Mouse (Mus musculus) embryonic facial prominence, embryonic 13.5 days (tissue): ENCODE measurements around the gene Rab23. TPM values are rescaled to one million over a fixed set of nuclear protein-coding genes. Genes with fewer than 3 reads are reported as not detected.

ENCODE experiments used
- ATAC-seq: fragments of 200-750 bp; cut with Nextera tagmentation; 2 replicates; pipeline ENCODE4 v1.8.0; 2017; ENCODE audit warnings: low read depth; ENCODE audit not compliant: insufficient number of reproducible peaks, insufficient read depth, low FRiP score, low TSS enrichment
- H3K27ac ChIP-seq: fragments of 300-500 bp; sonication (generic); 2 replicates; pipeline ENCODE4 v1.5.1; 2015; ENCODE audit warnings: moderate library complexity, mild to moderate bottlenecking, inconsistent platforms
- H3K27me3 ChIP-seq: fragments of 300-500 bp; sonication (generic); 2 replicates; pipeline ENCODE4 v1.6.1; 2015; ENCODE audit warnings: mild to moderate bottlenecking, inconsistent platforms
- H3K36me3 ChIP-seq: fragments of 300-500 bp; sonication (generic); 2 replicates; pipeline ENCODE4 v1.6.1; 2015; ENCODE audit warnings: mild to moderate bottlenecking, inconsistent platforms
- H3K4me1 ChIP-seq: fragments of 300-500 bp; sonication (generic); 2 replicates; pipeline ENCODE4 v1.6.1; 2015; ENCODE audit warnings: inconsistent platforms
- H3K4me2 ChIP-seq: fragments of 300-500 bp; sonication (generic); 2 replicates; pipeline ENCODE4 v1.6.1; 2015; ENCODE audit warnings: moderate library complexity, mild to moderate bottlenecking, inconsistent platforms
- H3K4me3 ChIP-seq: fragments of 300-500 bp; sonication (generic); 2 replicates; pipeline ENCODE4 v1.5.1; 2015; ENCODE audit warnings: mild to moderate bottlenecking, inconsistent platforms
- H3K9ac ChIP-seq: fragments of 300-500 bp; sonication (generic); 2 replicates; pipeline ENCODE4 v1.6.1; 2015; ENCODE audit warnings: mild to moderate bottlenecking, inconsistent platforms
- H3K9me3 ChIP-seq: fragments of 300-500 bp; sonication (generic); 2 replicates; pipeline ENCODE4 v1.6.1; 2016; ENCODE audit warnings: inconsistent platforms
- WGBS: fragments of 180-500 bp; shearing (Covaris S2); methylation state at CpG from one replicate; pipeline ENCODE4 v1.1.7; 2015; ENCODE audit warnings: mixed read lengths; 5-methylcytosine and 5-hydroxymethylcytosine counted together
- polyA plus RNA-seq: library from polyadenylated mRNA; unstranded; fragments of >200 nt; fragmentation: Nextera tagmentation; extraction: Ambion mirVana; gene quantifications from 2 replicates; pipeline ENCODE4 v1.2.1, GENCODE M21; 2015

Gene Rab23
- 37.7 and 38.0 TPM in 2 replicates for polyA plus RNA-seq

- Histone ChIP-seq H3K36me3 (peaks cover 30% of the 10 kb centered on the region), H3K27ac (peak within 1 kb of the TSS; percentile 97), H3K4me3 (peak within 1 kb of the TSS; percentile 81), H3K4me2 (peak within 1 kb of the TSS; percentile 66), H3K9me3 (no peaks in the 10 kb centered on the region), H3K9ac (peak within 1 kb of the TSS; percentile 95), H3K4me1 (peaks cover 4% of the 10 kb centered on the region), H3K27me3 (no peaks in the 10 kb centered on the region)
- peak; percentile 89 for ATAC-seq
- under 1% methylated on average over 50 of the region's 54 CpGs for WGBS
These were observed at the start of gene Rab23 for GRCm38 (mm10) chr1:33719733-33720225. Rab23 (plus strand) TSS chr1:33719887.

GRCm38 (mm10) chr1:33670164-33670616, 49.5 kb upstream of the Rab23 start:
- WGBS: under 1% methylated on average over 37 of the region's 37 CpGs
- no peaks in the 10 kb centered on the region for H3K27me3 ChIP-seq
- peak; percentile 58; the same call in 1 of the 2 replicates for ATAC-seq
- H3K27ac ChIP-seq: peak overlapping the region; percentile 79
- peaks cover 16% of the 10 kb centered on the region; the same call in 1 of the 2 replicates for H3K36me3 ChIP-seq
- peaks cover 13% of the 10 kb centered on the region for H3K4me1 ChIP-seq
- peak overlapping the region; percentile 88 for H3K4me2 ChIP-seq
- peak overlapping the region; percentile 79 for H3K9ac ChIP-seq
- no peaks in the 10 kb centered on the region for H3K9me3 ChIP-seq
- H3K4me3 ChIP-seq: peak overlapping the region; percentile 72

GRCm38 (mm10) chr1:33671441-33671840, 48.2 kb upstream of the Rab23 start:
- ATAC-seq: no peak
- peaks cover 4% of the 10 kb centered on the region; the same call in 1 of the 2 replicates for H3K36me3 ChIP-seq
- 65% methylated on average over 5 of the region's 5 CpGs for WGBS
- H3K4me2 ChIP-seq: no peak overlapping the region
- no peak overlapping the region for H3K27ac ChIP-seq
- no peak overlapping the region for H3K4me3 ChIP-seq
- peaks cover 13% of the 10 kb centered on the region for H3K4me1 ChIP-seq
- H3K27me3 ChIP-seq: no peaks in the 10 kb centered on the region
- no peaks in the 10 kb centered on the region for H3K9me3 ChIP-seq
- no peak overlapping the region for H3K9ac ChIP-seq

GRCm38 (mm10) chr1:33672083-33672482, 47.6 kb upstream of the Rab23 start:
- Histone ChIP-seq H3K36me3 (no peaks in the 10 kb centered on the region), H3K4me1 (peaks cover 13% of the 10 kb centered on the region), H3K27me3 (no peaks in the 10 kb centered on the region), H3K4me3 (no peak overlapping the region), H3K9me3 (no peaks in the 10 kb centered on the region), H3K27ac (no peak overlapping the region), H3K4me2 (no peak overlapping the region), H3K9ac (no peak overlapping the region)
- no peak for ATAC-seq
- 69% methylated on average over 3 of the region's 3 CpGs for WGBS

GRCm38 (mm10) chr1:33672514-33672913, 47.2 kb upstream of the Rab23 start:
- ATAC-seq: no peak
- Histone ChIP-seq H3K27me3 (no peaks in the 10 kb centered on the region), H3K4me1 (peaks cover 13% of the 10 kb centered on the region), H3K4me3 (no peak overlapping the region), H3K9ac (no peak overlapping the region), H3K4me2 (no peak overlapping the region), H3K27ac (no peak overlapping the region), H3K9me3 (no peaks in the 10 kb centered on the region), H3K36me3 (no peaks in the 10 kb centered on the region)
- WGBS: 23% methylated on average over 3 of the region's 3 CpGs

- no peaks in the 10 kb centered on the region for H3K27me3 ChIP-seq
- H3K27ac ChIP-seq: no peak overlapping the region
- peaks cover 9% of the 10 kb centered on the region for H3K4me1 ChIP-seq
- H3K4me2 ChIP-seq: no peak overlapping the region
- H3K9me3 ChIP-seq: no peaks in the 10 kb centered on the region
- no peak for ATAC-seq
- H3K9ac ChIP-seq: no peak overlapping the region
- 55% methylated on average over 17 of the region's 17 CpGs for WGBS
- H3K36me3 ChIP-seq: no peaks in the 10 kb centered on the region
- H3K4me3 ChIP-seq: no peak overlapping the region
These were observed 46.3 kb upstream of the Rab23 start for GRCm38 (mm10) chr1:33673158-33673960.

- H3K9me3 ChIP-seq: no peaks in the 10 kb centered on the region
- no peak overlapping the region for H3K27ac ChIP-seq
- no peaks in the 10 kb centered on the region for H3K27me3 ChIP-seq
- no peak for ATAC-seq
- H3K4me1 ChIP-seq: no peaks in the 10 kb centered on the region
- H3K4me3 ChIP-seq: no peak overlapping the region
- no peak overlapping the region for H3K9ac ChIP-seq
- WGBS: 54% methylated on average over 4 of the region's 4 CpGs
- no peaks in the 10 kb centered on the region for H3K36me3 ChIP-seq
- no peak overlapping the region for H3K4me2 ChIP-seq
These were observed 39.3 kb upstream of the Rab23 start for GRCm38 (mm10) chr1:33680435-33680834.

GRCm38 (mm10) chr1:33680890-33681289, 38.8 kb upstream of the Rab23 start:
- Histone ChIP-seq H3K4me1 (no peaks in the 10 kb centered on the region), H3K4me3 (no peak overlapping the region), H3K27me3 (no peaks in the 10 kb centered on the region), H3K9ac (no peak overlapping the region), H3K27ac (no peak overlapping the region), H3K9me3 (no peaks in the 10 kb centered on the region), H3K36me3 (no peaks in the 10 kb centered on the region), H3K4me2 (no peak overlapping the region)
- WGBS: 91% methylated on average over 7 of the region's 7 CpGs
- no peak for ATAC-seq

- no peaks in the 10 kb centered on the region for H3K27me3 ChIP-seq
- no peak overlapping the region for H3K9ac ChIP-seq
- no peaks in the 10 kb centered on the region for H3K36me3 ChIP-seq
- no peak overlapping the region for H3K27ac ChIP-seq
- 0 out of 2 replicates have a peak, but pooled peaks cover 4% of the 10 kb centered on the region for H3K4me1 ChIP-seq
- H3K4me3 ChIP-seq: no peak overlapping the region
- no peak overlapping the region for H3K4me2 ChIP-seq
- no peaks in the 10 kb centered on the region for H3K9me3 ChIP-seq
- ATAC-seq: no peak
- WGBS: 70% methylated on average over 8 of the region's 8 CpGs
These were observed 35.2 kb upstream of the Rab23 start for GRCm38 (mm10) chr1:33684459-33684858.

GRCm38 (mm10) chr1:33688810-33689209, 30.9 kb upstream of the Rab23 start:
- WGBS: 33% methylated on average over 2 of the region's 2 CpGs
- Histone ChIP-seq H3K27ac (no peak overlapping the region), H3K4me1 (0 out of 2 replicates have a peak, but pooled peaks cover 4% of the 10 kb centered on the region), H3K4me2 (no peak overlapping the region), H3K27me3 (no peaks in the 10 kb centered on the region), H3K9ac (no peak overlapping the region), H3K4me3 (no peak overlapping the region), H3K36me3 (no peaks in the 10 kb centered on the region), H3K9me3 (no peaks in the 10 kb centered on the region)
- ATAC-seq: no peak

GRCm38 (mm10) chr1:33689446-33690086, 30.1 kb upstream of the Rab23 start:
- Histone ChIP-seq H3K27me3 (no peaks in the 10 kb centered on the region), H3K4me2 (no peak overlapping the region), H3K4me1 (0 out of 2 replicates have a peak, but pooled peaks cover 4% of the 10 kb centered on the region), H3K9ac (no peak overlapping the region), H3K9me3 (no peaks in the 10 kb centered on the region), H3K36me3 (no peaks in the 10 kb centered on the region), H3K4me3 (no peak overlapping the region), H3K27ac (no peak overlapping the region)
- ATAC-seq: no peak
- WGBS: 79% methylated on average over 8 of the region's 8 CpGs
